Mouse (Mus musculus): Measurements from ENCODE around the gene Ppp1r12a. TPM values are rescaled to one million over a fixed set of nuclear protein-coding genes. Genes with fewer than 3 reads are reported as not detected.

Gene Ppp1r12a
- polyA plus RNA-seq, 1 experiment from 2014 or later, result 71.1 TPM

- H3K27ac ChIP-seq (replicated peaks), result no peak overlapping the region
- H3K27me3 ChIP-seq (ENCODE audit: control insufficient read depth, insufficient read depth, low read length), result no peaks in the 10 kb centered on the region
- no peaks in the 10 kb centered on the region for H3K36me3 ChIP-seq (ENCODE audit: control insufficient read depth, insufficient read depth, low read length)
- TF ChIP-seq EP300 (optimal IDR thresholded peaks at IDR 0.05) (no peak), CTCF (IDR thresholded peaks at IDR 0.05; ENCODE audit: low read depth) (no peak)
- H3K4me2 ChIP-seq (replicated peaks; ENCODE audit: low read depth), result no peak overlapping the region
- no peak overlapping the region for H3K4me3 ChIP-seq (ENCODE audit: low read depth, low read length)
- H3K9me3 ChIP-seq (ENCODE audit: control insufficient read depth, low read length), result no peaks in the 10 kb centered on the region
- no peak for ATAC-seq (ENCODE audit: low FRiP score, low TSS enrichment)
- H3K4me1 ChIP-seq (replicated peaks; ENCODE audit: control insufficient read depth, insufficient read depth), result no peaks in the 10 kb centered on the region
- no peak overlapping the region for H3K9ac ChIP-seq (ENCODE audit: low read length)
- WGBS, result 49% methylated on average over 4 of the region's 4 CpGs
- no peak for DNase-seq (ENCODE audit: low spot score)
These were observed 125.4 kb downstream of the Ppp1r12a start for GRCm38 (mm10) chr10:108287438-108287801.

GRCm38 (mm10) chr10:108290046-108290445, 128.1 kb downstream of the Ppp1r12a start:
- Histone ChIP-seq H3K27me3 (ENCODE audit: control insufficient read depth, insufficient read depth, low read length) (no peaks in the 10 kb centered on the region), H3K4me1 (replicated peaks; ENCODE audit: control insufficient read depth, insufficient read depth) (no peaks in the 10 kb centered on the region), H3K9ac (ENCODE audit: low read length) (no peak overlapping the region), H3K27ac (replicated peaks) (no peak overlapping the region), H3K4me2 (replicated peaks; ENCODE audit: low read depth) (no peak overlapping the region), H3K9me3 (ENCODE audit: control insufficient read depth, low read length) (no peaks in the 10 kb centered on the region), H3K4me3 (ENCODE audit: low read depth, low read length) (no peak overlapping the region), H3K36me3 (ENCODE audit: control insufficient read depth, insufficient read depth, low read length) (no peaks in the 10 kb centered on the region)
- 98% methylated on average over 13 of the region's 13 CpGs for WGBS
- no peak for ATAC-seq (ENCODE audit: low FRiP score, low TSS enrichment)
- no peak for TF ChIP-seq CTCF (IDR thresholded peaks at IDR 0.05; ENCODE audit: low read depth)
- no peak for TF ChIP-seq EP300 (optimal IDR thresholded peaks at IDR 0.05)
- DNase-seq (ENCODE audit: low spot score), result no peak

- H3K36me3 ChIP-seq (ENCODE audit: control insufficient read depth, insufficient read depth, low read length), result no peaks in the 10 kb centered on the region
- H3K27ac ChIP-seq (replicated peaks), result no peak overlapping the region
- H3K27me3 ChIP-seq (ENCODE audit: control insufficient read depth, insufficient read depth, low read length), result no peaks in the 10 kb centered on the region
- ATAC-seq (ENCODE audit: low FRiP score, low TSS enrichment) (no peak), DNase-seq (ENCODE audit: low spot score) (no peak)
- H3K4me3 ChIP-seq (ENCODE audit: low read depth, low read length), result no peak overlapping the region
- 69% methylated on average over 12 of the region's 12 CpGs for WGBS
- TF ChIP-seq CTCF (IDR thresholded peaks at IDR 0.05; ENCODE audit: low read depth) (no peak), EP300 (optimal IDR thresholded peaks at IDR 0.05) (no peak)
- H3K9me3 ChIP-seq (ENCODE audit: control insufficient read depth, low read length), result no peaks in the 10 kb centered on the region
- H3K4me2 ChIP-seq (replicated peaks; ENCODE audit: low read depth), result no peak overlapping the region
- no peak overlapping the region for H3K9ac ChIP-seq (ENCODE audit: low read length)
- H3K4me1 ChIP-seq (replicated peaks; ENCODE audit: control insufficient read depth, insufficient read depth), result no peaks in the 10 kb centered on the region
These were observed 129.9 kb downstream of the Ppp1r12a start for GRCm38 (mm10) chr10:108291688-108292471.

DNA sequence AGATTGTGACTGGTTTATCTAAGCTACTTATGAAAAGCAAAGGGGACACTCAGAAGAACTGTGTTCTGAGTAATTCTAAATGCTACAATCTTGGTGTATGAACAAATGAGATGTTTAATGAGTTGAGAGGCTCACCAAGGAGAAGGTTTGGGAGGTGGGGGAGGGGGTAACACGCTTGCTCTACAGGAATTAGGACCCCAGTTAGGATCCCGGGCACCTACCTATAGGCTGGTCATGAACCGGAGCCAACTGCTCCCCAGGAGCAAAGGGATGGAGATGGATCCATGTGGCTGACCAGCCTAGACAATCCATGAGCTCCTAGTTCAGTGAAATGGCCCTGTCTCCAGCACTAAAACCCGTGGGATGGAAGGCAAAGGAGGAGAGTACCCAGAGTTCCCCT, 130.7 kb downstream of the Ppp1r12a start:
- Histone ChIP-seq H3K27me3 (ENCODE audit: control insufficient read depth, insufficient read depth, low read length) (no peaks in the 10 kb centered on the region), H3K9ac (ENCODE audit: low read length) (no peak overlapping the region), H3K4me2 (replicated peaks; ENCODE audit: low read depth) (no peak overlapping the region), H3K9me3 (ENCODE audit: control insufficient read depth, low read length) (no peaks in the 10 kb centered on the region), H3K4me1 (replicated peaks; ENCODE audit: control insufficient read depth, insufficient read depth) (no peaks in the 10 kb centered on the region), H3K36me3 (ENCODE audit: control insufficient read depth, insufficient read depth, low read length) (no peaks in the 10 kb centered on the region), H3K4me3 (ENCODE audit: low read depth, low read length) (no peak overlapping the region), H3K27ac (replicated peaks) (no peak overlapping the region)
- ATAC-seq (ENCODE audit: low FRiP score, low TSS enrichment) (no peak), DNase-seq (ENCODE audit: low spot score) (no peak)
- WGBS, result 87% methylated on average over 4 of the region's 4 CpGs
- no peak for TF ChIP-seq CTCF (IDR thresholded peaks at IDR 0.05; ENCODE audit: low read depth)
- TF ChIP-seq EP300 (optimal IDR thresholded peaks at IDR 0.05), result no peak

GRCm38 (mm10) chr10:108293620-108294195, 131.7 kb downstream of the Ppp1r12a start:
- Histone ChIP-seq H3K9me3 (ENCODE audit: control insufficient read depth, low read length) (no peaks in the 10 kb centered on the region), H3K4me3 (ENCODE audit: low read depth, low read length) (no peak overlapping the region), H3K36me3 (ENCODE audit: control insufficient read depth, insufficient read depth, low read length) (no peaks in the 10 kb centered on the region), H3K4me1 (replicated peaks; ENCODE audit: control insufficient read depth, insufficient read depth) (no peaks in the 10 kb centered on the region), H3K9ac (ENCODE audit: low read length) (no peak overlapping the region), H3K27ac (replicated peaks) (no peak overlapping the region), H3K4me2 (replicated peaks; ENCODE audit: low read depth) (no peak overlapping the region), H3K27me3 (ENCODE audit: control insufficient read depth, insufficient read depth, low read length) (no peaks in the 10 kb centered on the region)
- DNase-seq (ENCODE audit: low spot score) (no peak), ATAC-seq (ENCODE audit: low FRiP score, low TSS enrichment) (no peak)
- TF ChIP-seq CTCF (IDR thresholded peaks at IDR 0.05; ENCODE audit: low read depth) (no peak), EP300 (optimal IDR thresholded peaks at IDR 0.05) (no peak)
- WGBS, result 85% methylated on average over 16 of the region's 16 CpGs

- no peaks in the 10 kb centered on the region for H3K27me3 ChIP-seq (ENCODE audit: control insufficient read depth, insufficient read depth, low read length)
- ATAC-seq (ENCODE audit: low FRiP score, low TSS enrichment) (no peak), DNase-seq (ENCODE audit: low spot score) (no peak)
- H3K9me3 ChIP-seq (ENCODE audit: control insufficient read depth, low read length), result no peaks in the 10 kb centered on the region
- 85% methylated on average over 7 of the region's 7 CpGs for WGBS
- TF ChIP-seq CTCF (IDR thresholded peaks at IDR 0.05; ENCODE audit: low read depth), result no peak
- no peak for TF ChIP-seq EP300 (optimal IDR thresholded peaks at IDR 0.05)
- H3K36me3 ChIP-seq (ENCODE audit: control insufficient read depth, insufficient read depth, low read length), result no peaks in the 10 kb centered on the region
- no peaks in the 10 kb centered on the region for H3K4me1 ChIP-seq (replicated peaks; ENCODE audit: control insufficient read depth, insufficient read depth)
- H3K4me2 ChIP-seq (replicated peaks; ENCODE audit: low read depth), result no peak overlapping the region
- H3K9ac ChIP-seq (ENCODE audit: low read length), result no peak overlapping the region
- H3K27ac ChIP-seq (replicated peaks), result no peak overlapping the region
- H3K4me3 ChIP-seq (ENCODE audit: low read depth, low read length), result no peak overlapping the region
These were observed 132.8 kb downstream of the Ppp1r12a start for GRCm38 (mm10) chr10:108294766-108295165.
